Mouse (Mus musculus): ENCODE results near the gene Slc33a1. TPM values are rescaled to one million over a fixed set of nuclear protein-coding genes. Genes with fewer than 3 reads are reported as not detected.

Slc33a1 gene
- 10 to 100 TPM; 28.7 to 28.8 TPM for total RNA-seq (2021)
- long read RNA-seq, experiment 1, transcript Slc33a1-201 (6 exons, 3,150 nt): major isoform, 21 of 26 reads
- long read RNA-seq, experiment 1, partial matches to known transcripts: 0 of 26 reads
- long read RNA-seq, experiment 1, other reads (novel, unspliced or antisense): 5 of 26 reads
- long read RNA-seq, experiment 2, transcript Slc33a1-201 (6 exons, 3,150 nt): major isoform, 18 of 21 reads
- long read RNA-seq, experiment 2, partial matches to known transcripts: 1 of 21 reads
- long read RNA-seq, experiment 2, other reads (novel, unspliced or antisense): 2 of 21 reads

DNA sequence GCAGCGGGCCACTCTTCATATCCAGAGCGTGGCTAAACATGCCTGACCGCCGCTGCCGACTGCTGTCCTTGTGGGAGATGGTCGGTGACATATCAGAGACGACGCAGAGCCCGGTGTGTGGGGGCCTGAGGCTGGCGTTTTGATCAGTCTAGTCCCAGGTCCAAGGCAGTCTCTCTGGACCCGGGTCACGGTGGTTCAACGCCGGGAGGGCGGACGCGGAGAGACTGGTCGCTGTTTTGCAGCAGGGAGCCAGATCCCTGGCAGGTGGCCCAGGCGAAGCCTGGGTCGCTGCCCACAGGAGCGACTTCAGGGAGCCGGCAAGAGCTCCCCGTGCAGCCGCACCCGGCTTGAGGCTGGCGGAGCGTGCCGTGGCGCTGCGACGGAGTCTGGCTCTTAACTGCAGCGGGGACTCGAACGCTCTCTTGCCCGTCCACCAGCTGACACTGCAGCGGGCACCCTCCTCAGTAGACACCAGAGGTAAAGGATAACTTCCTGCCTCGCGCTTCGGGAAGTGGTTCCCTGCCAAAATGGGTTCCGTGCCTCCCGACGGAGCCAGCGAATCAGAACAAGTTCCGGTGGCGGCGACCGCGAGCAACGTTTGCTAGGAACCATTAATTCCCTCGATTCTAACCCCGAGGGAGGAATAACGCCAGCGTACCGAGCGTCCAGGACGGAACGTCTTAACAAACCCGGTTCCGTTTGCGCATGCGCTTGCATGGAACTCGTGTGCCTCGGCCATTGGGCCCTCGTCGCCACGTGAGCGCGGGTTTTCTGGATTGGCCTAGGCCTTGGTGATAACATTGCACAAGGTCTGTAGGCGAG lies at the start of gene Slc33a1:
Gene Slc33a1, minus strand, starts transcription at position 669 of the 822 bp plus-strand sequence.
- DNase-seq (ENCODE audit: low spot score in 2 of 2): peak; percentile 99

GRCm38 (mm10) chr3:63988722-63989440 lies 24.3 kb upstream of the Slc33a1 start:
- no peak for DNase-seq (ENCODE audit: low spot score in 2 of 2)

- DNase-seq (ENCODE audit: low spot score in 2 of 2): no peak
These were observed 22.1 kb upstream of the Slc33a1 start for GRCm38 (mm10) chr3:63986656-63987055.

GRCm38 (mm10) chr3:63977895-63978294 lies 13.3 kb upstream of the Slc33a1 start:
- no peak for DNase-seq (ENCODE audit: low spot score in 2 of 2)

DNA sequence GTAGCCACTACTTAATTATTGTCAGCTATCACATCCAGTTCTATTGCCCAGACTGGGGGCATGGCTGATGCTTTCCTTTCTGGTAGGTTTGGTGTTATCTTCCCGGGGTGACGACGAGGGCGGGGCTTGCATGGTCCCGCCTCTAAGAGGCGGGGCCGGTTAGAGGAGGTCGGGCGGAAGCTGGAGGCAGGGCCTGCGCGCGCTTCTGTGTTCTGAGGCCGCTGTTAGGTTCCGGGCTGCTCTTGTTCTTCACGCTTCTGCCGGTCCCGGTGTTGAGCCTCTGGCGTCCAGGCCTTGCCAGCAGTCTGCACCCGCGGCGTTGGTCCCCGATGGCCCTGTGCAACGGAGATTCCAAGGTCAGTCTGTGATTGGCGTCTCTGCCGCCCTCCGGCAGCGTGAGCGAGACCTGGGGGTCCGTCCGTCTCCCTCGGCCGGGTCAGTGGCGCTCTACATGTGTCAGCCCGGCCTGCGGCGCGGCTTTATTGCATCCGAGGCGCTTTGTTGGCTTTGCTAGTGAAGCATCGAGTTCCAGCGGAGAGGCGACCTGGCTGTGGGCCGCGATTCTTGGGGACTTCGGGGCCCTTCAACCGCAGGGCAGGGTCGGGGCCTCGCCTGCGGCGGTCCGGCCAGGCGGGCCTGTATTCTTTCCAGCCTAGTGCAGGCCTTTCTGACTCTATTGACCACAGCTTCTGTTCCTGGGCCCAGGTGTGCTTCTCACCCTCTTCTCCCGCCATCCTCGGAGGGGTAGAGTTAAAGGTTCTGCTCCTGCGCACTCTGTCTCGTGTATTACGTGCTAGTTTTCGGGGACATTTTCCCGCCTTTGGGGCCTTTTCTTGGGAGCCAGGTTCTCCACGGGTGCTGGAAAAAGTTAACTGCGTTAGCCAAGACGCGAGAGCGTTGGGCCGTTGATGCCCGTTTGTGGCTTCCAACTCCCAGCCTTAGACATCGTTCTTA lies 11.7 kb upstream of the Slc33a1 start, which contains the start of gene Gmps:
Gene Gmps, plus strand, starts transcription at position 152 of the 954 bp plus-strand sequence.
- peak; percentile 89 to 92 for DNase-seq (ENCODE audit: low spot score in 2 of 2)

DNA sequence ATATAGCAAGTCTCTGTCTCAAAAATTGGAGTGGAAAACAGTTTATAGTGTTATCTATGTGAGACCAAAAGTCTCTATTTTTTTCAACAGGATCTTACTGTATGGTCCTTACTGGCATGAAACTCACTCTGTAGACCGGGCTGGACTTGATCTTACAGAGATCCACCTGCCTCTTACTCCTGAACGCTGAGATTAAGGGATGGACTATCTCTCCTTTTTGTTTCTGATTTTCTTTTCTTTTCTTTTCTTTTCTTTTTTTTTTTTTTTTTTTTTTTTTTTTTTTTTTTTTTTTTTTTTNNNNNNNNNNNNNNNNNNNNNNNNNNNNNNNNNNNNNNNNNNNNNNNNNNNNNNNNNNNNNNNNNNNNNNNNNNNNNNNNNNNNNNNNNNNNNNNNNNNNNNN lies 1.4 kb upstream of the Slc33a1 start:
- DNase-seq (ENCODE audit: low spot score in 2 of 2): no peak

DNA sequence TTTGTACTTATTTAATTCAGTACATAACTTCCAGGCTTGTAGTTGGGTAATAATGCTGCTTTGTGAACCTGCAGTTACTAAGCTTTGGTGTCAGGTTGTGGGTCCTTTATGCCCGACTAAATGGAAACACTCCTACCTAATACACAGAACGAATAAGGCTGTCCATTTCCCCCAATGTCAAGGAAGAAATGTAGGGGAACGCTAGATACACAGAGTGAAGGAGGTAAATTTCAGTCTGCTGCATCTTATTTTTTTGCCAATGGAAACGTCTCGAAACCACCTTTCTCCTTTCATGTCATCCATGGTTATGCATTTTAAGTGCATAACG lies 318 bp upstream of the Slc33a1 start:
- DNase-seq (ENCODE audit: low spot score in 2 of 2): no peak

- DNase-seq (ENCODE audit: low spot score in 2 of 2): no peak
These were observed 1.0 kb downstream of the Slc33a1 start for GRCm38 (mm10) chr3:63963421-63964099.

DNA sequence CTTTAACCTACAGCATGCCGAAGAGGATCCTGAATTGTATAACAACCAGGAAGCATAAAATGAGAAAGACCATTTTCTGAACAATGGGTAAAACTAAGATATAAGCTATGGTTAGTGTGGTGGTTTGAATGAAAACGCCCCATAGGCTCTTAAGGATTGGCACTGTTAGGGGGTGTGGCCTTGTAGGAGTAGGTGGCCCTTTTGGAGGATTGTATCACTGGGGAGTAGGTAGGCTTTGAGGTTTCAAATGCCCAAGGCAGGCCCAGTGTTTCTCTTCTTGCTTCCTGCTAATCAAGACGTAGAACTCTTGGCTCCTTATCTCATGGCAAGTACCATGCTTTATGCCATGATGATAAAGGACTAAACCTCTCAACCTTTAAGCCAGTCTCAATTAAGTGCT lies 14.7 kb downstream of the Slc33a1 start:
- no peak for DNase-seq (ENCODE audit: low spot score in 2 of 2)

DNA sequence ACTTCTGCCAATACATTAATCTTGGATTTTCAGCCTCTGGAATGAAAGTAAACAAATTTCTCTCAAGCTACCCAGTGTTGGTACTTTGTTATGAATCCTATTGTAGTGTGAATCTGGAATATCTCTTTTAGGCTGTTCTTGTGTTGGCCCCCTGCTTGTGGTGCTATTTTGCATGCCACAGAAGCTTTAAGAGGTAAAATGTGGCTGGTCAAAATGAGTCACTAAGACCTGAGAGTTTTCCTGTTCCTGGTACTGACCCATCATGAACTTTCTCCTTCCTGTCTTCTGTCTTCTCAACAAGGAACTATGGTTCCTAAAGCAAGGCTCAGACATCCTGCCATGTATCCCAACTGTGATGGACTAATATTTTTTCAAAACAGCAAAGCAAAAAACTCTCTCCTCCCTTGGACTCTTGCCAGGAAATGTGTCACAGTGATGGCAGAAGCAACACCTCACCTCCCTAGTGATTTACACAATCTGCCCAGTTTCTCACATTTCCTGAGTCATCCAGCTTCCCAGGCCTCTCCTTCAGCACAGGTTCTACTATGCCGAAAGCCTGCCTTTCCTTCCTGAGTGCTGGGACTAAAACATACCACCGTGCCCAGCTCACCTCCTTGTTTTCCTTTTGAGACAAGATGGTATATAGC lies 23.2 kb downstream of the Slc33a1 start:
- DNase-seq (ENCODE audit: low spot score in 2 of 2): peak; percentile 50 to 58

GRCm38 (mm10) chr3:63938928-63939327 lies 25.6 kb downstream of the Slc33a1 start:
- no peak for DNase-seq (ENCODE audit: low spot score in 2 of 2)

- DNase-seq (ENCODE audit: low spot score in 2 of 2): peak; percentile 90
These were observed 35.4 kb downstream of the Slc33a1 start, which contains the start of gene E130311K13Rik for GRCm38 (mm10) chr3:63928878-63929859. Gene E130311K13Rik, minus strand, starts transcription at chr3:63929472.

DNA sequence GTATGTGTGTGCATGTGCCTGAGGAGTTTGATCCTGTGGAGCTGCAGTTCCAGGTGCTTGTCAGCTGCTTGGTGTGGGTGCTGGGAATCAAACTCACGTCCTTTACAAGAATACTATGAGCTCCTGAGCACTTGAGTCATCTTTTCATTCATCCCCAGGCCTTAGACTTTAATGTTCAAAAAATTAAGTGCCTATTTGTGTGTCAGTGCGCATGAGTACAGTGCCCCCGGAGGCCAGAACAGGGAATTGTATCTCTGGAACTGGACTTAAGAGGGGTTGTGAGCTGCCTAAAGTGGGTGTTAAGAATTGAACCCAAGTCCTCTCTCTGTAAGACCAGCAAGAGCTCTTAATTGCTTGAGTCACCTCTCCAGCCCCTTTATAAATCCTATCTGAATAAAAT lies 44.9 kb downstream of the Slc33a1 start:
- DNase-seq (ENCODE audit: low spot score in 2 of 2): peak in 1 of 2 experiments; percentile 21

- DNase-seq (ENCODE audit: low spot score in 2 of 2): no peak
These were observed 54.3 kb downstream of the Slc33a1 start for GRCm38 (mm10) chr3:63910301-63910700.

GRCm38 (mm10) chr3:63905241-63905640 lies 59.3 kb downstream of the Slc33a1 start:
- DNase-seq (ENCODE audit: low spot score in 2 of 2): no peak

- no peak for DNase-seq (ENCODE audit: low spot score in 2 of 2)
These were observed 60.4 kb downstream of the Slc33a1 start for GRCm38 (mm10) chr3:63904157-63904556.

DNA sequence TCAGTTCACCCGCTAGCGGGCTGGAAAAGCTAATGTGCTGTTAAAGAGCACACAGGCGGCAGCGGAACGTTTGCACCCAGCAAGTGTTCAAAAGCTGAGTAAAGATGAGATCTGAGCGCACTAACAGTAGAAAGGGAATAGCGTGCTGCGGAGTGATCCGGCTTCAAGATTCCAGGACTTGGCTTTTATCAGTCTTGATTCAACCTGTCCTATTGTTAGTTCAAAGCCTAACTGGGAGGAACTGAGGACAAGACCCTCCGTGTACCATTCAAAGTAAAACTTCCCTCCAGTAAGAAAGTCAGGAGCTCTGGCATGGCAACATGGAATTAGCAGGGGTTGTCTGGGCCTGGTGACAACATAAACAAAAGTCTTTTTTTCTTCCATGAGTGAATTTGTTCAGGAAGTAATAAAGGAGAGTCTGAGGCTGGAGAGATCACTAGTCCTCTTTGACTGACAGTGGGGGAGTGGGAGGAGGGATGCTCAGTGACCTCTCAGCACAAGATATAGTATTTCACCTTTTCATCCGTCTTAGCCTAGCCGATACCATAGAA lies 64.5 kb downstream of the Slc33a1 start:
- DNase-seq (ENCODE audit: low spot score in 2 of 2): no peak

DNA sequence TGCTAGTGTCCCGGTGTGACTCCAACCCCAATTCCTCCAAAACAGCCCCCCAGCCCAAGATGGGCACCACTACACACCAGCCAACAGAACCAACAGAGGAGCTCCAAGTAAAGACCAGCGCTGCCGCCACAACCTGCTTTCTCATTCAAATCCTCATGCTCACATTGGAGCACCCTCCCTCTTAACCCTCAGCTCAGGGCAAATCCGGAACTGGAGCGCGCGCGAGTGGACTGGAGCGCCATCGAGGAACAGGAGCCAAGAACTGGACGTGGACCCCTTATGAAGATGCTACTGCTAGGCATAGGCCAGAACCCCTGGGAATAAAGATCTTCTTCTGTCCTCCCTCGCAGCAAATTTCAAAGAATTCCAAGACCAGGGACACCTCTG lies 65.3 kb downstream of the Slc33a1 start, which contains the start of gene Plch1:
Gene Plch1, minus strand, starts transcription at position 164 of the 387 bp plus-strand sequence.
- peak; percentile 30 to 39 for DNase-seq (ENCODE audit: low spot score in 2 of 2)

Measured in left cerebral cortex, adult 18-20 months (tissue).